Mouse (Mus musculus) CH12.LX (cell line): ENCODE data around the gene Syt6. TPM values are rescaled to one million over a fixed set of nuclear protein-coding genes. Genes with fewer than 3 reads are reported as not detected.

Experiments
- DNase-seq: peaks from one replicate; pipeline ENCODE4 v3.0.0-alpha.2; 2013; ENCODE audit errors: extremely low read depth
- H3K27ac ChIP-seq: 2 replicates; pipeline ENCODE4 v1.5.1; 2012; ENCODE audit warnings: low read depth, mild to moderate bottlenecking, control low read depth, moderate library complexity; ENCODE audit not compliant: insufficient read depth
- H3K27me3 ChIP-seq: replicated peaks from 2 replicates; pipeline ENCODE3; 2012; ENCODE audit warnings: inconsistent platforms
- H3K36me3 ChIP-seq, 2 experiments: replicated peaks in 1 of 2; 2 replicates each; pipeline versions ENCODE3 to v1.6.1; 2012; ENCODE audit warnings: inconsistent platforms in 1 of 2, low read length in 1 of 2, mild to moderate bottlenecking in 1 of 2, mixed read lengths in 1 of 2, moderate library complexity in 1 of 2; ENCODE audit not compliant: control insufficient read depth in 1 of 2, insufficient read depth in 1 of 2
- H3K4me1 ChIP-seq, 2 experiments: 2 replicates each; pipeline ENCODE4 v1.6.1; 2012; ENCODE audit warnings: inconsistent platforms in 1 of 2, moderate library complexity in 1 of 2; ENCODE audit not compliant: insufficient read depth in 2 of 2, control insufficient read depth in 1 of 2
- H3K4me2 ChIP-seq: 2 replicates; pipeline ENCODE4 v1.6.1; 2012; ENCODE audit warnings: low read depth, mild to moderate bottlenecking, control low read depth; ENCODE audit not compliant: poor library complexity, insufficient read depth, severe bottlenecking
- H3K4me3 ChIP-seq, 3 experiments: fragments of 150-350 bp in 1 of 3; sonication (generic) in 1 of 3; replicated peaks in 1 of 3; 2 replicates each; pipeline versions ENCODE3 to v1.5.1; 2011 to 2012; ENCODE audit warnings: low read depth in 2 of 3, low read length in 2 of 3, mild to moderate bottlenecking in 2 of 3, moderate library complexity in 2 of 3, control low read depth in 1 of 3, improper control_type of control experiment in 1 of 3, inconsistent platforms in 1 of 3, mixed read lengths in 1 of 3; ENCODE audit not compliant: poor library complexity in 1 of 3
- H3K79me2 ChIP-seq: replicated peaks from 2 replicates; pipeline ENCODE4 v1.6.1; 2012; ENCODE audit warnings: mild to moderate bottlenecking, moderate library complexity; ENCODE audit not compliant: control insufficient read depth, poor library complexity, insufficient read depth, severe bottlenecking; ENCODE audit errors: extremely low read depth
- H3K9ac ChIP-seq: 2 replicates; pipeline ENCODE4 v1.6.1; 2012; ENCODE audit warnings: low read depth, mild to moderate bottlenecking, control low read depth, moderate library complexity; ENCODE audit not compliant: insufficient read depth
- H3K9me3 ChIP-seq: replicated peaks from 2 replicates; pipeline ENCODE3; 2012; ENCODE audit warnings: low read length, inconsistent platforms, mixed read lengths
- BHLHE40 ChIP-seq: IDR thresholded peaks from 2 replicates; pipeline ENCODE4 v1.6.1; 2011; ENCODE audit warnings: mild to moderate bottlenecking, low read depth, low read length, improper control_type of control experiment
- EP300 ChIP-seq: IDR thresholded peaks from 2 replicates; pipeline ENCODE4 v1.6.1; 2011; ENCODE audit warnings: low read length, improper control_type of control experiment
- ETS1 ChIP-seq: conservative IDR thresholded peaks from 2 replicates; pipeline ENCODE4 v1.6.1; 2012; ENCODE audit warnings: low read depth, mild to moderate bottlenecking, inconsistent platforms, low read length, improper control_type of control experiment, moderate library complexity
- JUN ChIP-seq: IDR thresholded peaks from 2 replicates; pipeline ENCODE4 v1.6.1; 2011; ENCODE audit warnings: low read depth, mild to moderate bottlenecking, low read length, improper control_type of control experiment, moderate library complexity; ENCODE audit not compliant: insufficient read depth
- KAT2A ChIP-seq: IDR thresholded peaks from 2 replicates; pipeline ENCODE4 v1.6.1; 2012; ENCODE audit warnings: low read length, improper control_type of control experiment, inconsistent platforms; ENCODE audit not compliant: insufficient replicate concordance
- MAFK ChIP-seq: IDR thresholded peaks from 2 replicates; pipeline ENCODE4 v1.6.1; 2011; ENCODE audit warnings: low read length, improper control_type of control experiment; ENCODE audit not compliant: insufficient replicate concordance
- MAX ChIP-seq: IDR thresholded peaks from 2 replicates; pipeline ENCODE4 v1.6.1; 2011; ENCODE audit warnings: low read length, improper control_type of control experiment
- MEF2A ChIP-seq: IDR thresholded peaks from 2 replicates; pipeline ENCODE4 v1.6.1; 2014; ENCODE audit warnings: low read depth, mild to moderate bottlenecking, inconsistent platforms, low read length, improper control_type of control experiment, borderline replicate concordance
- MYC ChIP-seq: IDR thresholded peaks from 2 replicates; pipeline ENCODE4 v1.6.1; 2011; ENCODE audit warnings: low read depth, mild to moderate bottlenecking, improper control_type of control experiment, low read length
- NELFE ChIP-seq: IDR thresholded peaks from 2 replicates; pipeline ENCODE4 v1.6.1; 2011; ENCODE audit warnings: low read depth, low read length, improper control_type of control experiment
- NRF1 ChIP-seq: IDR thresholded peaks from 2 replicates; pipeline ENCODE4 v1.6.1; 2014; ENCODE audit warnings: low read depth, mild to moderate bottlenecking, inconsistent platforms, low read length, improper control_type of control experiment, moderate library complexity
- PAX5 ChIP-seq: IDR thresholded peaks from 2 replicates; pipeline ENCODE4 v1.6.1; 2012; ENCODE audit warnings: low read length, inconsistent platforms, mixed read lengths
- SIN3A ChIP-seq: IDR thresholded peaks from 2 replicates; pipeline ENCODE4 v1.6.1; 2012; ENCODE audit warnings: low read length, improper control_type of control experiment, inconsistent platforms
- SMC3 ChIP-seq: IDR thresholded peaks from 2 replicates; pipeline ENCODE4 v1.6.1; 2011; ENCODE audit warnings: low read depth, low read length, improper control_type of control experiment
- UBTF ChIP-seq: IDR thresholded peaks from 2 replicates; pipeline ENCODE4 v1.6.1; 2012; ENCODE audit warnings: low read depth, mild to moderate bottlenecking, inconsistent platforms, low read length, improper control_type of control experiment, moderate library complexity
- ZC3H11A ChIP-seq: IDR thresholded peaks from 2 replicates; pipeline ENCODE4 v1.6.1; 2012; ENCODE audit warnings: low read depth, mild to moderate bottlenecking, inconsistent platforms, low read length, improper control_type of control experiment
- ZKSCAN1 ChIP-seq: IDR thresholded peaks from 2 replicates; pipeline ENCODE4 v1.6.1; 2012; ENCODE audit warnings: low read depth, inconsistent platforms, low read length, improper control_type of control experiment, borderline replicate concordance
- ZMIZ1 ChIP-seq: IDR thresholded peaks from 2 replicates; pipeline ENCODE4 v1.6.1; 2012; ENCODE audit warnings: low read depth, mild to moderate bottlenecking, inconsistent platforms, low read length, improper control_type of control experiment
- dilution Hi-C: fragments of 300-500 bp; cut with MboI; formaldehyde crosslinking; loops from 2 replicates; pipeline ENCODE4 v1.14.3; 2020; ENCODE audit warnings: low sequenced_read_pairs; ENCODE audit not compliant: extremely low pct_unique_long_range_greater_than_20kb, extremely low pct_ligation_motif_present
- in situ Hi-C: fragments of 300-500 bp; cut with MboI; formaldehyde crosslinking; loops from 3 replicates; pipeline ENCODE4 v1.14.3; 2019; ENCODE audit warnings: low sequenced_read_pairs, low pct_ligation_motif_present, low pct_unique_long_range_greater_than_20kb, mixed read lengths
- polyA plus RNA-seq: library from polyadenylated mRNA; unstranded; fragments of >175 nt; gene quantifications from 2 replicates; pipeline ENCODE4 v1.2.1, GENCODE M21; 2012; ENCODE audit warnings: low read depth; ENCODE audit not compliant: insufficient read length
- total RNA-seq, 2 experiments: library from RNA; depleted of rRNA; stranded (reverse); fragments of 300-350 nt in 1 of 2; fragments of >200 nt in 1 of 2; gene quantifications; 2 replicates each; pipeline ENCODE4 v1.2.3; 2012 to 2014

The Syt6 gene
- total and polyA plus RNA-seq, 3 experiments: not detected

GRCm38 (mm10) chr3:103573106-103573790 lies 1.8 kb upstream of the Syt6 start:
- peaks cover 0 to 2% of the 10 kb centered on the region in 2 experiments; a peak in 1 of 4 replicates for H3K4me1 ChIP-seq
- in situ Hi-C loops (no loop called here), dilution Hi-C loops (no loop called here)
- no peaks in the 10 kb centered on the region for H3K9me3 ChIP-seq
- no peak overlapping the region for H3K27ac ChIP-seq
- no peak overlapping the region for H3K9ac ChIP-seq
- DNase-seq: no peak
- peaks cover 12% of the 10 kb centered on the region for H3K27me3 ChIP-seq
- H3K79me2 ChIP-seq: no peaks in the 10 kb centered on the region
- H3K4me2 ChIP-seq: no peak overlapping the region
- TF ChIP-seq ZC3H11A (no peak), NELFE (no peak), MAFK (no peak), PAX5 (no peak), KAT2A (no peak)
- H3K4me3 ChIP-seq: no peak overlapping the region
- no peaks in the 10 kb centered on the region for H3K36me3 ChIP-seq

GRCm38 (mm10) chr3:103573791-103574166 lies 1.3 kb upstream of the Syt6 start:
- in situ Hi-C loops: no loop called here
- dilution Hi-C loops: no loop called here

DNA sequence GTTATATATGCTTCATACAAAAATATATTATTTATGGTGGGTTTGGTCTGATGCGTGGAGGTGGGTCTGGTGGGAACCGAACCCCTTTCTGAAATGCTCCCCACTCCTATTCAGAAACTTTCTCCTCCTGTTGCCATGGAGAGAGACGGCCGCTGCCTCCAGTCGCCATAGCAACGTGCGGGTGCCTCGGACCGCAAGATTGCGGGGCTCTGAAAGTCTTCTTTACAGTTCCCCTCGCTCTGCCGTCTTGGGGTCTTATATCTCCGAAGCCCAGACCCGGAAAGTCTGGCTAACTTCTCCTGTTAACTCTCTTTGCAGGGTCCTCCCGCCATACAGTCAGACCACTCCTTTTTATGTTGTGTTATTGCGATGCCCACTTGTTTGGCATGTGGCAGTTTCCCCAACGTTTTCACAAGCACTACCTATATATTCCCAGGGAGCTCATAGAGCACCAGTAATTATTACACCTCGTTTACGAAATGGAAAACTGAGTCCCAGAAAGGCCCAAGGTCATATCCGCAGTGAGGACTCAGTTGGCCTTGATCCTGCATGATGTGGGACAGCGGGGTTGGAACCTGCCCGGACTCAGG lies 370 bp upstream of the Syt6 start:
- dilution Hi-C loops: no loop called here
- no peak overlapping the region for H3K9ac ChIP-seq
- peaks cover 12% of the 10 kb centered on the region for H3K27me3 ChIP-seq
- DNase-seq: no peak
- H3K79me2 ChIP-seq: no peaks in the 10 kb centered on the region
- no peak overlapping the region for H3K27ac ChIP-seq
- TF ChIP-seq SMC3 (no peak), BHLHE40 (no peak), ETS1 (no peak), NRF1 (no peak), SIN3A (no peak), MAX (no peak), EP300 (no peak), PAX5 (no peak), MYC (no peak), JUN (no peak), MEF2A (no peak), UBTF (no peak), ZMIZ1 (no peak)
- H3K4me1 ChIP-seq: no peaks in the 10 kb centered on the region
- H3K36me3 ChIP-seq: no peaks in the 10 kb centered on the region
- in situ Hi-C loops: no loop called here
- H3K4me2 ChIP-seq: no peak overlapping the region
- no peaks in the 10 kb centered on the region for H3K9me3 ChIP-seq
- no peak overlapping the region for H3K4me3 ChIP-seq

More at GRCm38 (mm10) chr3:103573791-103574166, 1.3 kb upstream of the Syt6 start:
- Histone ChIP-seq H3K4me2 (no peak overlapping the region), H3K4me3 (no peak overlapping the region), H3K27ac (no peak overlapping the region), H3K9ac (no peak overlapping the region), H3K4me1 (no peaks in the 10 kb centered on the region), H3K36me3 (no peaks in the 10 kb centered on the region)
- DNase-seq: peak; percentile 18
- TF ChIP-seq ZKSCAN1 (no peak), MYC (no peak)
- TF ChIP-seq, all 38 proteins: peak for 0
- H3K79me2 ChIP-seq: no peaks in the 10 kb centered on the region
- peaks cover 12% of the 10 kb centered on the region for H3K27me3 ChIP-seq
- no peaks in the 10 kb centered on the region for H3K9me3 ChIP-seq
